Mouse (Mus musculus) kidney, postnatal 0 days (tissue): ENCODE measurements around the gene Cmtm7. TPM values are rescaled to one million over a fixed set of nuclear protein-coding genes. Genes with fewer than 3 reads are reported as not detected.

ENCODE experiments used
- ATAC-seq: fragments of 200-750 bp; cut with Nextera tagmentation; replicated peaks from 2 replicates; pipeline ENCODE4 v1.8.0; 2017; ENCODE audit warnings: low read depth, moderate number of reproducible peaks, moderate TSS enrichment, moderate library complexity; ENCODE audit not compliant: low FRiP score
- DNase-seq: peaks from one replicate; pipeline ENCODE4 v3.0.0-alpha.2; 2016; ENCODE audit warnings: low spot score
- H3K27ac ChIP-seq: fragments of 300-500 bp; sonication (generic); 2 replicates; pipeline ENCODE4 v1.5.1; 2014; ENCODE audit warnings: mild to moderate bottlenecking
- H3K27me3 ChIP-seq: fragments of 300-500 bp; sonication (generic); 2 replicates; pipeline ENCODE4 v1.6.1; 2014; ENCODE audit warnings: low read length, mixed read lengths; ENCODE audit not compliant: insufficient read depth
- H3K36me3 ChIP-seq: fragments of 300-500 bp; sonication (generic); 2 replicates; pipeline ENCODE4 v1.6.1; 2014; ENCODE audit warnings: low read length, mixed read lengths; ENCODE audit not compliant: insufficient read depth
- H3K4me1 ChIP-seq: fragments of 300-500 bp; sonication (generic); replicated peaks from 2 replicates; pipeline ENCODE4 v1.6.1; 2014; ENCODE audit warnings: antibody characterized with exemption, low read length, mixed read lengths; ENCODE audit not compliant: insufficient read depth
- H3K4me2 ChIP-seq: fragments of 300-500 bp; sonication (generic); 2 replicates; pipeline ENCODE4 v1.6.1; 2014; ENCODE audit warnings: mild to moderate bottlenecking, low read length, moderate library complexity, mixed read lengths
- H3K4me3 ChIP-seq: fragments of 300-500 bp; sonication (generic); replicated peaks from 2 replicates; pipeline ENCODE4 v1.5.1; 2014; ENCODE audit warnings: low read depth, low read length
- H3K9ac ChIP-seq: fragments of 300-500 bp; sonication (generic); 2 replicates; pipeline ENCODE4 v1.6.1; 2014; ENCODE audit warnings: low read depth, low read length
- H3K9me3 ChIP-seq: fragments of 300-500 bp; sonication (generic); replicated peaks from 2 replicates; pipeline ENCODE4 v1.6.1; 2016; ENCODE audit warnings: low read length, inconsistent platforms, mixed read lengths
- CTCF ChIP-seq: IDR thresholded peaks from 2 replicates; pipeline ENCODE4 v1.5.1; 2016; ENCODE audit warnings: antibody characterized with exemption, low read depth, mild to moderate bottlenecking, moderate library complexity
- WGBS: fragments of 180-500 bp; shearing (Covaris S2); extraction: QIAGEN DNeasy Blood & Tissue Kit; methylation state at CpG from one replicate; pipeline ENCODE4 v1.1.7; 2014; 5-methylcytosine and 5-hydroxymethylcytosine counted together
- polyA plus RNA-seq: library from polyadenylated mRNA; unstranded; fragments of >200 nt; fragmentation: Nextera tagmentation; extraction: Ambion mirVana; gene quantifications from 2 replicates; pipeline ENCODE4 v1.2.1, GENCODE M21; 2015

The Cmtm7 gene
- polyA plus RNA-seq, 1 experiment from 2014 or later = 102 TPM

DNA sequence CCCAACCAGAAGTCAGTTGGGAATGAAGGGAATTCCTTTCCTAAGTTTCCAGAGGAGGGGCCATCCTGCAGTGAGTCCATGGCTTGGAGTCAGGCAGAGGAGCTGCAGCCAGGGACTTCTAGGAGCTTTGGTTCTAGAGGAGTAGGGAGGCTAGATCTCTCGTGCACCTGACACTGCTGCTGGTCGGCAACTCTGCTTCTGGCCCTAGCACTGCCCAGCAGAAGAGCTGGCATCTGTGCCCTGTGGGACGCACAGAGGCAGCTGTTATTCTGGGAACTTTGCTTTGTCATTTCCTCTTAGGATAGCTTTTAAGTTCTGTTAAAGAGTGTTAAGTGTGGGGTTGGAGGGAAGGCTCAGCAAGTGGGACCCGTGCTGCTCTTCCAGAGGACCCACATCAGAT lies 36.0 kb downstream of the Cmtm7 start:
- ATAC-seq = no peak
- WGBS = 69% methylated on average over 4 of the region's 4 CpGs
- no peak overlapping the region for H3K27ac ChIP-seq
- H3K4me2 ChIP-seq = no peak overlapping the region
- TF ChIP-seq CTCF = no peak
- DNase-seq = no peak
- H3K9me3 ChIP-seq = no peaks in the 10 kb centered on the region
- no peak overlapping the region for H3K9ac ChIP-seq
- H3K36me3 ChIP-seq = peaks cover 25% of the 10 kb centered on the region; the same call in 1 of the 2 replicates
- H3K27me3 ChIP-seq = no peaks in the 10 kb centered on the region
- H3K4me1 ChIP-seq = 0 out of 2 replicates have a peak, but pooled peaks cover 5% of the 10 kb centered on the region
- H3K4me3 ChIP-seq = no peak overlapping the region

DNA sequence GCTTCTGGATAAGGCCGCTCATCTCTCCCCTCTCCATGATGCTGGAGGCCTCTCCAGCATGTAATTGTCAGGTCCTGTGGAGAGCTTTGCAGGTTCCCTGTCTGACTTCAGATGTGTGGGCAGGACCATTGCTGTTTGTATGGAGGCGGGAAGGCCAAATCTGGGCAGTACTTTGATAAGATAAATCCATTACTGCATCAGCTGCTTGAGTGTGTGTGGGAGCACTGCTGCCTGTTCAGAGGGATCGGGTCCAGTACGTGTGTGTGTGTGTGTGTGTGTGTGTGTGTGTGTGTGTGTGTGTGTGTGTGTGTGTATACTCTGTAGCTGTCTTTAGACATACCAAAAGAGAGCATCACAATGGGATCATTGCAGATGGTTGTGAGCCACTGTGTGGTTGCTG lies 36.5 kb downstream of the Cmtm7 start:
- peaks cover 28% of the 10 kb centered on the region; the same call in 1 of the 2 replicates for H3K36me3 ChIP-seq
- no peak for ATAC-seq
- DNase-seq = no peak
- H3K4me1 ChIP-seq = 0 out of 2 replicates have a peak, but pooled peaks cover 5% of the 10 kb centered on the region
- no peaks in the 10 kb centered on the region for H3K27me3 ChIP-seq
- 73% methylated on average over 4 of the region's 4 CpGs for WGBS
- no peak overlapping the region for H3K9ac ChIP-seq
- H3K9me3 ChIP-seq = no peaks in the 10 kb centered on the region
- TF ChIP-seq CTCF = no peak
- H3K4me3 ChIP-seq = no peak overlapping the region
- H3K4me2 ChIP-seq = no peak overlapping the region
- no peak overlapping the region for H3K27ac ChIP-seq

GRCm38 (mm10) chr9:114742731-114743130 lies 38.9 kb downstream of the Cmtm7 start:
- DNase-seq = no peak
- H3K9ac ChIP-seq = no peak overlapping the region
- H3K4me3 ChIP-seq = no peak overlapping the region
- no peak overlapping the region for H3K27ac ChIP-seq
- no peaks in the 10 kb centered on the region for H3K27me3 ChIP-seq
- ATAC-seq = no peak
- H3K36me3 ChIP-seq = peaks cover 13% of the 10 kb centered on the region; the same call in 1 of the 2 replicates
- H3K9me3 ChIP-seq = no peaks in the 10 kb centered on the region
- 0 out of 2 replicates have a peak, but pooled peaks cover 5% of the 10 kb centered on the region for H3K4me1 ChIP-seq
- WGBS = 71% methylated on average over 2 of the region's 2 CpGs
- TF ChIP-seq CTCF = no peak
- no peak overlapping the region for H3K4me2 ChIP-seq

GRCm38 (mm10) chr9:114740336-114740735 lies 41.3 kb downstream of the Cmtm7 start:
- Histone ChIP-seq H3K27ac (no peak overlapping the region), H3K4me3 (no peak overlapping the region), H3K27me3 (no peaks in the 10 kb centered on the region), H3K36me3 (0 out of 2 replicates have a peak, but pooled peaks cover 8% of the 10 kb centered on the region), H3K9ac (no peak overlapping the region), H3K9me3 (no peaks in the 10 kb centered on the region), H3K4me2 (no peak overlapping the region), H3K4me1 (peaks cover 13% of the 10 kb centered on the region)
- DNase-seq = no peak
- WGBS = 85% methylated on average over 9 of the region's 9 CpGs
- ATAC-seq = no peak
- no peak for TF ChIP-seq CTCF

DNA sequence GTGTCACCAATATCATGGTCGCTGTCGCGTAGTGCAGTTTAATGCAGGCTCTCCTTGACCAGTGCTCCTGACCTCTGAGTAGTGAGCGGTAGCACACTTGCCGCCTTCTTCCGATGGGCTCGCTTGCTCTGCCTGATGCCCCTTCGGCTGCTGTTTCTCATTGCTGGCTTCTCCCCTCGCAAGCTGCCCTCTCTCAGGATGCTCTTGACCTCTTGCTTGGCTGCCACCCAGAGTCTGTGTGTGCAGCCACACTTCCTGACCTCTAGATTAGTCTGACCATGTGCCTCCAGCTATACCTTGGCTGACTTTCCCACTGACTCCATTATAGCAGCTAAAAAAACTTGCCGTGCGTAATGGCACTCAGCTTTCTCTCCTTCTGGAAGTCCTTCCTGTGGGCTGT lies 45.2 kb downstream of the Cmtm7 start:
- H3K27me3 ChIP-seq = no peaks in the 10 kb centered on the region
- ATAC-seq (0 out of 2 replicates have a peak, but pooled peaks have one; percentile 29), DNase-seq (peak; percentile 65)
- WGBS = 32% methylated on average over 11 of the region's 11 CpGs
- peak overlapping the region; percentile 64; the same call in 1 of the 2 replicates for H3K27ac ChIP-seq
- TF ChIP-seq CTCF = no peak
- H3K4me3 ChIP-seq = no peak overlapping the region
- 0 out of 2 replicates have a peak, but pooled peaks cover 8% of the 10 kb centered on the region for H3K36me3 ChIP-seq
- peak overlapping the region; percentile 21; the same call in 1 of the 2 replicates for H3K4me2 ChIP-seq
- no peaks in the 10 kb centered on the region for H3K9me3 ChIP-seq
- H3K9ac ChIP-seq = no peak overlapping the region
- H3K4me1 ChIP-seq = peaks cover 21% of the 10 kb centered on the region

- Histone ChIP-seq H3K9ac (no peak overlapping the region), H3K36me3 (no peaks in the 10 kb centered on the region), H3K4me3 (no peak overlapping the region), H3K4me2 (no peak overlapping the region), H3K4me1 (peaks cover 21% of the 10 kb centered on the region), H3K27ac (no peak overlapping the region), H3K27me3 (no peaks in the 10 kb centered on the region), H3K9me3 (no peaks in the 10 kb centered on the region)
- DNase-seq (no peak), ATAC-seq (no peak)
- WGBS = 83% methylated on average over 2 of the region's 2 CpGs
- no peak for TF ChIP-seq CTCF
Measured at GRCm38 (mm10) chr9:114733238-114733637, 48.4 kb downstream of the Cmtm7 start.
